Mouse (Mus musculus): ENCODE data around the gene Erbb2.
"Not testable (repeated sequence)": the region's sequence is repeated elsewhere in the genome, so short reads cannot be mapped to it uniquely, and the experiment has no call there.

Gene Erbb2

DNA sequence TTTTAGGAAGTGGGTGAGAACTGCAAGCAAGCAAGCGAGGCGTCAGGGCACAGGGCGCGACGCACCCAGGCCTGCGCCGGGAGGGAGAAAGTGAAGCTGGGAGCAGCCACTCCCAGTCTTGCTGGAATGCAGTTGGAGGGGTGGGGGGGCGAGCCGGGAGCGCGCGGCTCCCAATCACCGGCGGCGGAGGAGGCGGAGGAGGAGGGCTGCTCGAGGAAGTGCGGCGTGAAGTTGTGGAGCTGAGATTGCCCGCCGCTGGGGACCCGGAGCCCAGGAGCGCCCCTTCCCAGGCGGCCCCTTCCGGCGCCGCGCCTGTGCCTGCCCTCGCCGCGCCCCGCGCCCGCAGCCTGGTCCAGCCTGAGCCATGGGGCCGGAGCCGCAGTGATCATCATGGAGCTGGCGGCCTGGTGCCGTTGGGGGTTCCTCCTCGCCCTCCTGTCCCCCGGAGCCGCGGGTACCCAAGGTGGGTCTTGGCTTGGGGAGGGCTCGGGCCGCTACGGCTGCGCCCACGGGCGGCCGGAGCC is at the start of gene Erbb2:
TSS of gene Erbb2 (plus strand) at position 198 of the 524 bp plus-strand sequence.
- in situ Hi-C loops (cut with MboI, MseI), result no loop called here

DNA sequence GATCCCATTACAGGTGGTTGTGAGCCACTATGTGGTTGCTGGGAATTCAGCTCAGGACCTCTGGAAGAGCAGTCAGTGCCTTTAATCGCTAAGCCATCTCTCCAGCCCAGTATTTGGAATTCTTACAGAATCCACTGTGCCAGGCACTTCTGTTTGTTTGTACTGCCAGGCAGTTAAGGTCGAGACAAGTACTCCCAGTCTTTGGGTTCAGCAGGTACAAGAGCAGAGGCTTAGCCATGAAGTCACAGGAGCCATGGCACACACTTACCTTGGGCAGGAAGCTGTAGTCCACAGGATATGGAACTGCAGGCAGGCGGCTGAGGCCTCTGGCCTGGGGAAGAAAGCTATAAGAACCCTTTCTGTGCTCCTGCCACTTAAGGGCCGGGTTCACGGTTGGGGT is 48.5 kb upstream of the Erbb2 start:
- in situ Hi-C loops (cut with MboI, MseI), result no loop called here

DNA sequence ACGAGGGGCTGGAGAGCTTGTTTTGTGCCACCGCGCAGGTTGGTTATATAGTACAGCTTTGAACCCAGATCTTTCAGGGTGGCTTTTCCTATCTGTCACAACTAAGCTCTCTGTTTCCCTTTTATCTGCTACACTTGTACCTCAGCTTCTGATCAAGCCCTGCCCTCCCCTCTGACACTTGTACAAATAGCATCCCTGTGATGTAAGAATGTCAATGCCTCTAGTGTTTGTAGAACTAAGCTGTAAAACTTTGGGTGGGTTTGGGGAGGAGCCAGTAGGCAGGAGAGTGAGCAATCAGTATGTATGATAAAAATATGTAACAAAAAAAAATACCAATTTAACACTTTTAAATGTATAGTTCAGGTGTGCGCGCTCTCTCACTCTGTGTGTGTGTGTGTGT is 47.9 kb upstream of the Erbb2 start:
- in situ Hi-C loops (cut with MboI, MseI), result no loop called here

DNA sequence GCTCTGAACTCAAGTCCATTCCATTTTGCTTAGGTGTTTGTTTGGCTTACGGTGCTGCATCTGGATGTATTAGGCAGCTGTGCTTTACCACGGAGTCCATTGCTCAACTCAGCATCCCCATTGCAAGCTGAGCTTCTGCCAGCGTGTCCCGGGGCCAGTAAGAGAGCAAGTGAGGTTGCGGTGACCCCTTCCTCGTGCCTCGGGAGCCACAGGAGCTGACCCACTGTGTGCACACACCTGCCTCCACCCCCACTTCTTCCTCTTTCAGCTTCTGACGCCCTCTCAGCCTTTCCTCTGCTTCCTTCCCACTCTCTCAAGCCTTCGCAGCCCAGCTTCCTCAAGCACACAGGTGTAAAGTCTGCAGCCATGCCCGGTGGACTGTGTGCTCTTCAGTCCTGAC is 46.0 kb upstream of the Erbb2 start:
- in situ Hi-C loops (cut with MboI, MseI), result no loop called here

DNA sequence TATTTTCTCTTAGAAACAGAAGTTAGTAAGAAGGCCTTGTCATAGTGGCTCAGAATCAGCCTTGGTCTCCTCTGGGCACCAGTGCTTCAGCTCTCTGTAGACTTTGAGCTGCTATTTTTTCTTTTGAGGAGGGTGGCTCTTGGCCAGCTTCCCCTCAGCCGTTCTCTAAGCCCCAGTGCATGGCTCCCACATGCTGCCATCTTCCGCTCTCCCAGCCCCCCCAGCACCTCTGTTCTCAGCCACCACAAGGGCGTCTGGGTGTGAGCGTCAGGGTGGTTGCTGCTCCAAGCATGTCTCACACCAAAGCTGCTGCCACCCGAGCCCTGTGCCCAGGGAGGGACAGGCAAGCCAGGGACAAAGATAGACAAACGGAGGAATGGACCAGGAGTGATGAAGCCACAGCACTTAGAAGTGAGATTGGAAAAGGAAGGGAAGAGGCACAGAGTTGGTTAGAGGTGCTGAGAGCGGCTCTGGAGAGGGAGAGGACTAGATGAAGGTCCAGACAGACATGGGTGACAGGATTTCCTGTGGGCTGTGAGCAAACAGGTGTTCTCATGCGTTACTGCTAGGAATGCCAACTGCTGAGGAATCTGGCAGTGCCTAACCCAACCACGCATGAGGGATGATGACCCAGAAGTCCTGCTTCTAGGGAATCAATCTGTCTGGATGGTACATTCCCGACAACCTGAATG is 45.0 kb upstream of the Erbb2 start:
- in situ Hi-C loops (cut with MboI, MseI), result no loop called here

DNA sequence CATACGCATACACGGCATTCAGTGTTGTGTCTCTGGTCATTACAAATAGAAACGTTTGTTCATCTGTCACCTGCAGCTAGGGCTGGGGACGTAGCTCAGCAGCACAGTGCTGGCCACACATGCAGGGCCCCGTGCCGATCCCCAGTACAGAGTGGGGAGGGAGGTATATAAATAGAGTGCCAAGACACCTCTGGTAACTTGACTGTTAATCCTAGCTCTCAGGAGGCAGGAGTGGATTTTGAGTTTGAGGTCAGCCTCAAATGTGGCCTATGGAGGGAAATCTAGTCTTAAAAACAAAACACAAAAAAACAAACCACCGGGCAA is 44.4 kb upstream of the Erbb2 start:
- in situ Hi-C loops (cut with MboI, MseI), result no loop called here

DNA sequence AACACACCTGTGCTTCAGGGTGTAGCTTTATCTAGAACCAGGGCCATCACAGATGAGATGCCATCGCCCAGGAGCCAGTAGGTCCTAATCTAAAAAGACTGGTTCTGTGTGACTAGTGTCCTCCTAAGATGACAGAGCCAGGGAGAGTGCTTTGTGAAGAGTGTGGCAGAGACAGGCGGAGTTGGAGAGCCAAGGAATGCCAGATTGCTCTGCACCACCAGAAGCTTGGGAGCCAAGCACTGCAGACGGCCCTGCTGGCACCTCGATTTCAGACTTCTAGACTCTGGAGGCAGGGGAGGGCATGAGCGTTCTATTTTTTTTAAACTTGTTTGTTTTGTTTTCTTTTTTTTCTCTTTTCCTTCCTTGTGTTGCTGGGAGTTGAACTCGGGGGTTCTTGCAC is 42.9 kb upstream of the Erbb2 start:
- in situ Hi-C loops (cut with MboI, MseI), result no loop called here

DNA sequence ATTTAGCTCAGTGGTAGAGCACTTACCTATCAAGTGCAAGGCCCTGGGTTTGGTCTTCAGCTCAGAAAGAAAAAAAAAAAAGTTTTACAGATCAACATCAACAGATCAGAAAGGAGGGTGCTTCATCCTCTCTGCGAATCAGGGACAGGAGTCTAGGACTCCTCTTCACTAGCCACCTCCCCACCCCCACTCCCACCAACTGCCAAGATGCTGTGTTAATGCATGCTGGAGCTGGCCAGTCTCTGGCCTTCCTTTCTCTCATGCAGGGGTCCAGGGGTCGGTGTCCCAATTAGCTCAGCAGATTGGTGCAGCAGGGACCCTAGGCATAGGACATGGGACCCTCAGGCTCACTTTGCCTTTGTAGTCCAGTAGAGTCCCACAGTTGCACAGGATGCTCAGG is 41.7 kb upstream of the Erbb2 start:
- in situ Hi-C loops (cut with MboI, MseI), result no loop called here

DNA sequence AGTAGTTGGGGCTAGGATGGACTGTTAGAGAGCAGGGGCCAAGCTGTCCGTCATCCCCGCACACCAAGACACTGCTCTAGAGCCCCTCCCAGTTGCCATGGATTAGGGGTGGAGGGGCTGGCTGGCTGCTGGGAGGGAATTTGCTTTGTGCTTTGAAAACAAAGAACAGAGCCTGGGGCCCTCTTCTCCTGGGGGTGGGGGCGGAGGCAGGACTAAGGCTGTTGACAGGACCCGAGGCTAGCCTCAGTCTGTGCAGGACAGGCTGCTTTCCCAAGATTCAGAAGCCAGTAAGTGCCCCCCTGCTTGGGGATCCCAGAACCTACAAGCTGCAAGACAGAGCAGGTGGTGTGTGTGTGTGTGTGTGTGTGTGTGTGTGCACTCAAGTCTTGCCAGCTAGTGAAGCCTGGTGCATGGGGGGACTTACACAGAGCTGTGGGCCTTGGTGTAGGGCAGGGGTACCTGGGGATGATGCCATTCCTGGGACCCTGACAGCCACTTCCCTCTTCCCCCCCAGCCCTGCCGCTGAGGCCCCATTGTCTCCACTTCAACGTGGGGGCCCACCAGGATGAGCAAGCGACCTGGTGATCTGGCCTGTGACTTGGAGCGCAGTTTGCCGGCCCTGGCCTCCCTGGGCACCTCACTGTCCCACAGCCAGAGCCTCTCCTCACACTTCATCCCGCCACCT is 40.6 kb upstream of the Erbb2 start:
- in situ Hi-C loops (cut with MboI, MseI), result no loop called here

DNA sequence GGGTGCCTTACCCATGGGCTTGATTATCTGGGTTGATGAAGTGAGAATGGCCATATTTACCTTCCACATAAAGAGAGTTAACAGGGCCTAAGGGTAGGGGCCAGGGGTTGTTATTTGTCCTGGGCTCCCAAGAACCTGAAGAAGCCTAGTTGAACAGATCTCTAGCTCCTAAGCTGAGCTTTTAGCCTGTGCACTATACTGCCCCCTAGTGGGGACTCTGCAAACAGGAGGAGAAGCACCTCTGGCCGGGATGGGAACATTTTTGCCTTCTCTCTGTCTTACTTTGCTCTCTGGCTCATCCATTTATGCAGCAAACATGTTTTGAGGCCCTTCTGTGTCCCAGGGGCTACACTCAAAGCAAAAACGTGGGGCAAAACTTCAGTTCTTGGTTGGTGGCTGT is 39.9 kb upstream of the Erbb2 start:
- in situ Hi-C loops (cut with MboI, MseI), result no loop called here

DNA sequence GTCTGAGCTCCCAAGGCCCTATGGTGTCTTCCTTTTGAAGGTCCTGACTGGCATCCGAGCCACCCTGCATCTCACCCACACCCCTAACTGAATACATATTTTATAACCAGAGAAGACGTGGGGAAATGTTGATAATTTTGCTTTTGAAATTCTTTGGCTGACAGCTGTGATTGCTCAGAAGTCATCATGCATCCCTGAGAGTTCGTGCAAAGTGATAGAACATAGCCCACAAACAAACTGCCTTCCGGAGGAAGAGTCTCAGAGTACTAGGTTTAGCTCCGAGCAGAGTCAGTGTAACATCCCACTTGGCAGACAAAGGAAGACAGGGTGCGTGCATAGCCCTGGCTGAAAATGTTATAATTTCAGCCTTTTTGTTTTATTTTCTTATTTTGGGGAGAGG is 39.0 kb upstream of the Erbb2 start:
- in situ Hi-C loops (cut with MboI, MseI), result no loop called here

DNA sequence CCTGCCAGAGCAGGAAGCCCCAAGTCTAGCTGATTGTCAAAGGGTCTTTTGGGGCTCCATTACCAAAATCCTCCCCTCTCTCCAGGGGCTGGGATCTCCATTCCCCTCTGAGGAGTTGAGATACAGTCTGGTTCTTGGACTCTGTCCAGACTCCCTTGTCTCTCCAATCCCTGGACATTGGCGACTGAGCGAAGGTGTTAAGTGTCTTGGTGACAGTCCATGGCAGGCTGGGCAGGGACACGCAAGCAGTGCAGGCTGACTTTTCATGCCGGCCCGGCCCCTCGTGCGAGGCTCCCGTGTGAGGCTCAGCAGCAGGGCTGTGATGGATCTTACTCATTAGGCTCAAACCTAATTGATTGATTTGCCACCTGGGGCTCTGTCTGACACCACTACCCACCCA is 38.0 kb upstream of the Erbb2 start:
- in situ Hi-C loops (cut with MboI, MseI), result no loop called here

DNA sequence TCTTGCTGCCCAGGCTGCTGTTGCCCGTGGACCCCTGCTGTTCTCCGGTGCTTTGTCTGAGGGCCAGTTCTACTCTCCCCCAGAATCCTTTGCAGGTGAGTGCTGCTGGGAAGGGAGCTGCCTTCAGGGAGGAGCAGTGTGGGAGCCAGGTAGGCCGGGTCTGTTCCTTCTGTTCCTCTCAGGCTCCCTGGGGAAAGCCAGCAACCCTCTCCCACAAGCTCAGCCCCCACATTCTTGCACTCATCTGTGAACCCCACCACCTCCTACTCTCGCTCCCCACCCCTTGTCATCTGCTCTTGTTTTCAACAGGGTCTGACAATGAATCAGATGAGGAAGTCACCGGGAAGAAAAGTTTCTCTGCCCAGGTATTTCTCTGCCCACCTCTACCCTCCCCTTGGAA is 35.5 kb upstream of the Erbb2 start:
- in situ Hi-C loops (cut with MboI, MseI), result no loop called here

DNA sequence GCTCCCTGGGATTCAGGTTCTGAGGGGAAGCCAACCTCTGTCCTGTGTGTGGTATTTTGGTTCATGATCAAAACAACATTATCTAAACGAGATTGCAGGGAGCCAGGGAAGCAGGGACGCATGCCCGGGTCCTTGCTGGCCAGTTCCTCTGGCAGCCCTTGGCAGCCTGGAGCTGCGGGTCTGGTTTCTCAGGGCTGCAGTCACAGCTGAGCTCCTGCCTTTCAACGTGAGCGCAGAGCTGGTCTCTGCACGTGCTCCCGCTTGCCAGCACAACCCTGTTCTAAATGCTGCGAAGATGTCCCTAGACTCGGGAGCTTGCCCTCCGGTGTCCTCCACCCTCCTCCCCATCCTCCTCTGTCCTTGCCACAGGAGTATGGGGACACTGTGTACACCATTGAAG is 34.5 kb upstream of the Erbb2 start:
- in situ Hi-C loops (cut with MboI, MseI), result no loop called here

DNA sequence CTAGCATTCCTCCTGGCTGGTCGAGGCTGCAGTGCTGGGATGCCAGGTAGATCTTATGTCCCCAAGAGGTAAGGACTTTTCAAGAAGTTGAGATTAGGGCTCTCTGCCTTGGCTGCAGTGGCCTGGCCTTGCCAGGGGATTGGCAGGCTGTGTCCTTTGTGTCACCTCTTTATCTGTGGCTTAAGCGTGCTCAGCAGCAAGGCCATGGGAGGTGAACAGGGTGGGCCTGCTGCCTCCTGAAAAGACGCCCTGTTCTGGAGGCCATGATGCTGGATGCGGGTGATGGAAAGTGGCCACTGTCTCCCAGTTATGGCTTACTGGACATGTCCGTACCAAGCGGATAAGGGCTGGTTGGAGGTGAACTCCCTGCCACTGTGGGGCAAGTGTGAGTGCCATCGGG is 32.9 kb upstream of the Erbb2 start:
- in situ Hi-C loops (cut with MboI, MseI), result no loop called here

DNA sequence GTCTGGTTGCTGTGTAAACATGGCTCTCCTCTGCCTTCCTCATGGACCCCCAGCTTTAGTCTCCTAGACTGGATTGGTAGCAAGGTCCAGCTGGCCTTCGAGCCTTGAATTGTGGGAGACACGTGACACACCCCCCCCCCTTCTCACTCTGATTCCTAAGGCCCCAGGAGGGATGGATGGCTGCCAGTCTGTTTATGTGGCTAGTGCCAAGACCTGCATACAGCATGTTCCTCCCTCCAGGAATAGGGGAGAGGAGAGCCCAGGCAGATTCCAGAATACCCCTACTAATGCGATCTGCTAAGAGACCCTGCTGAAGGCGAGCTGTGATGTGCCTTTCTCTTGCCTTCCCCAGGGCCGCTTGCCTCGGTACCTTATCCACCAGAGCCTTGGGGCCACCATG is 32.2 kb upstream of the Erbb2 start:
- in situ Hi-C loops (cut with MboI, MseI), result no loop called here

DNA sequence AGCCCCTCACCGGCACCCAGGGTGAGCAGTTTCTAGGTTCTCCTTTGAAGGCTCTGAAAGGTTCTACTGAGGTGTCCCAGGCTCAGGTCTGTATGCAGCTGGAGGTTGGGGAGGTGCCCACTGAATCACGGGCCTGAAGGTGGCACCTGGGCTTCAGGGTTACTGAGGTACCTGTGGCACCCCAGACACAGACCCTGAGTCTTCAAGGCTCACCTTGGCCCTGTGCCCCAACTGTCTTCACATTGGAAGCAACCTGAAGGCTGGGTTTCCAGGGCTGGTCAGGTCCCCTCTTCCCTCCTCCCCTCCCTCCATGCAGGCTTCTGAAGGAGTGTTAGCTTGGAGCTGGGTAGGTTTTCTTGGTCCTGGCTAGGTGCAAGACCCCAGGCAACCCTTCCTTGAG is 30.6 kb upstream of the Erbb2 start:
- in situ Hi-C loops (cut with MboI, MseI), result no loop called here

DNA sequence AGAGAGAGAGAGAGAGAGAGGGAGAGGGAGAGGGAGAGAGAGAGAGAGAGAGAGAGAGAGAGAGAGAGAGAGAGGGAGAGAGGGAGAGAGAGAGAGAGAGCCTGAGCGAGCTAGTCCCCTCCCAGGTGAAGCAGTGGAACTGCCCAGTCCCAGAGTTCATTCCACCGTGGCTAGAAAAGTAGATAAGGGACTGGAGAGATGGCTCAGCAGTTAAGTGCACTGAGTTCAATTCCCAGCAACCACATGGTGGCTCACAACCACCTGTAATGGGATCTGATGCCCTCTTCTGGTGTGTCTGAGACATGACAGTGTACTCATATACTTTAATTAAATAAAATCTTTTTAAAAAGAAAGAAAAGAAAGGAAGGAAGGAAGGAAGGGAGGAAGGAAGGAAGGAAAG is 29.9 kb upstream of the Erbb2 start:
- in situ Hi-C loops (cut with MboI, MseI), result not testable (repeated sequence)

DNA sequence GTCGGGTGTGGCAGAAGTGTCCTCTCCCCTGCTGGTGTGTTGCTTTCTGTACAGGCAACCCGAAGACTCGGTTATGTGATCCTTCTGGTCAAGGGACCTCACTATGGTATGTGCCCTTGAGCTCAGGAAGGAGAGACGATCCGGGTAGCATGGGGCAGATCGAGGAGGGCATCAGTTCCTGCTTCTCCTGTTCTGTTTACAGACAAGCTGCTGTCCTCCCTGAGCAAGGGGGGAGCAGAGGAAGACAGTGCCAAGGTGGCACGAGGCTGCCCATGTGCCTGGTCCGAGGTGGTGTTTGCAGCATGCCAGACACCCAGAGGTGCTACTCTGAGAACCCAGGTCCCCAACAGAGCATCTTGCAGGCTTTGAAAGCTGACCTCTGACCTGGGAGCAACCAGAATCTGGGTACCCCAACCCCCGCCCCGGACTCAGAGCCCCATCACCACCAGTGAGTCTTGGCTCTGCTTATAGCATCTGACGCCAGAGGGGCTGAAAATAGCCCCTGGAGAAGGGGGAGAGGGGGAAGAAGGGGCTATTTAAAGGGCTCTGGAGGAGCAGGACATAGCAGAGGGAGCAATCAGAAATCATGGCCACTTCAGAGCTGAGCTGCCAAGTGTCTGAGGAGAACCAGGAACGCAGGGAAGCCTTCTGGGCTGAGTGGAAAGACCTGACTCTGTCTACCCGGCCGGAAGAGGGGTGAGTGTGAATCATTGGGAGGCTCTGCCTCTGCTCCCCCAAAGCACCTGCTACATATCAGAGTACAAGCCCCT is 28.8 kb upstream of the Erbb2 start, which contains the start of gene Tcap:
TSS of gene Tcap (plus strand) at position 551 of the 770 bp plus-strand sequence.
- in situ Hi-C loops (cut with MboI, MseI), result no loop called here

DNA sequence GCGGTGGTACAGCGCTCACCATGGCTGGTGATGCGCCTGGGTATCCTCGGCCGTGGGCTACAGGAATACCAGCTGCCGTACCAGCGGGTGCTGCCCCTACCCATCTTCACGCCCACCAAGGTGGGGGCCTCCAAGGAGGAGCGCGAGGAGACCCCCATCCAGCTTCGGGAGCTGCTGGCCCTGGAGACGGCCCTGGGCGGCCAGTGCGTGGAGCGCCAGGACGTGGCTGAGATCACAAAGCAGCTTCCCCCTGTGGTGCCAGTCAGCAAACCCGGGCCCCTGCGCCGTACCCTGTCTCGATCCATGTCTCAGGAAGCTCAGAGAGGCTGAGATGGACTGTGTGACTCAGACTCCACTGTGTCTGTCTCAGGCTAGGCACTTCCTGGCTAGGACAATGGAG is 28.1 kb upstream of the Erbb2 start:
- in situ Hi-C loops (cut with MboI, MseI), result no loop called here

DNA sequence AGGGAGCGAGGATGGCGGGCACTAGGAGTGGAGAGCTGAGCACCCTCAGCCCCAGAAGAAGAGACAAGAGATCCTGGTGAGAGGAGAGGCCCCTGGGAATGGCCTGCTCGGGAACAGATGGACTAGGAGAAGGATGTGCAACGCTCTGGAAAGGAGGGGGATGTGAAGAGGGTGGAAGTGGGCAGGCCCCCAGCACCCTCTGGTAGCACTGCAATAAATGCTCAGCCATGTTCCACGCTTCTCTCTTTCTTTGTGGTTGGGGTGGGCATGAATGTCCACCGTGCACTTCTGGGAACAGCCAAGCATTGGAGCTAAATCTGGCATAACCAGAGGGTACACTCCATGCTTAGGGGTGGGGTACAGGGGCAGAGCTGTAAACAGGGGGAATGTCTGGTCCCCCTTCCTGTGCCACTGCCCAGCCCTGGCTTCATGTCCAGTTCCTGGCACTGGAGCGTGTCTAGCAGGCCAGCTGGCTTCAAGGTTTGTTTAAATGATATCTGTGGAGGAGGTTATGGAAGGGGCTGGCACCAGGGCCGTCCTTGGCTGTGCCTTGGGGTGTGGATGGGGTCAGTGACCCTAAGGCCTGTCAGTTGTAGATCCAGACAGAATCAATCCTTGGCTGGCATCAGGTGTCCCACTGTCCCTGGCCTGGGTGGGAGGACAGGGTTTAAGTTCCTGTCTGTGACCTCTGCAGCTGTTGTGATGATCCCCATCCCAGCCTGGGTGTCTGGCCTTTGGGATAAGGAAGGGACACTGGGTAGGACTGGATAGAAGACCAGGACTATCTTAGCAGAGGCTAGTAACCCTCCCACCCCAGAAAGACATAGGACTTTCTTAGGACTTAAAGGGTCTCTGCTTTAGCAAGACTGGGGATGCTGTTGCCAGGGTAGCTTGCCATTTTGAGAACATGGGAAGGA is 27.3 kb upstream of the Erbb2 start:
- in situ Hi-C loops (cut with MboI, MseI), result no loop called here

All from T-helper 1 cell (primary cell).